Comparison of ENCODE assay signal across 8 mouse cellular contexts in genomic region chr4:56070664-56071334, GRCm38 (mm10).
A peak's percentile ranks its signal among the peaks of the same experiment; 100 is the strongest.
DNase-seq lines count a peak whose midpoint lies in the region; ATAC-seq lines count a peak whose summit lies in the region.

No protein-coding gene starts in this region.

- DNase-seq in frontal cortex, postnatal 25 days (ENCODE audit: low spot score in 2 of 2): no peak
- peak; percentile 71 for DNase-seq in kidney, postnatal 14 days
- DNase-seq in lung, postnatal 36 days: peak; percentile 83
- DNase-seq in ovary, postnatal 14 days (ENCODE audit: low spot score): no peak

- ATAC-seq in frontal cortex, adult (ENCODE audit: low TSS enrichment): peak; percentile 47; the same call in 1 of the 2 replicates
- peak; percentile 49 for ATAC-seq in CD4-positive, CD25-positive, alpha-beta regulatory T cell, adult 4 months
- ATAC-seq in common myeloid progenitor, adult 5-6 weeks (replicated peaks; ENCODE audit: low read depth, poor library complexity, severe bottlenecking): peak; percentile 52
- no peak for ATAC-seq in megakaryocyte progenitor cell, adult 5-6 weeks (replicated peaks; ENCODE audit: poor library complexity)

Comparison
In these comparisons a context has a peak if more than half of its experiments do, and no peak if none do; other contexts are left out.
1. DNase-seq: peak in kidney, postnatal 14 days (single experiment) and lung, postnatal 36 days (single experiment); none in frontal cortex, postnatal 25 days (0 of 2) and ovary, postnatal 14 days (single experiment).